Mouse (Mus musculus): Measurements from ENCODE around the gene Mrpl46. TPM values are rescaled to one million over a fixed set of nuclear protein-coding genes. Genes with fewer than 3 reads are reported as not detected.

Mrpl46 gene
- polyA plus RNA-seq, 1 experiment from 2014 or later = 85.4 TPM

GRCm38 (mm10) chr7:78754458-78755000 is 28.8 kb downstream of the Mrpl46 start:
- Histone ChIP-seq H3K27me3 (ENCODE audit: low read depth, poor library complexity, severe bottlenecking) (no peaks in the 10 kb centered on the region), H3K4me3 (no peak overlapping the region), H3K27ac (no peak overlapping the region), H3K9me3 (replicated peaks) (no peaks in the 10 kb centered on the region), H3K36me3 (no peaks in the 10 kb centered on the region), H3K4me1 (no peaks in the 10 kb centered on the region)
- 69% methylated on average over 8 of the region's 8 CpGs for WGBS
- DNase-seq (ENCODE audit: low spot score) = no peak

- Histone ChIP-seq H3K4me3 (no peak overlapping the region), H3K27me3 (ENCODE audit: low read depth, poor library complexity, severe bottlenecking) (no peaks in the 10 kb centered on the region), H3K27ac (no peak overlapping the region), H3K9me3 (replicated peaks) (no peaks in the 10 kb centered on the region), H3K36me3 (no peaks in the 10 kb centered on the region), H3K4me1 (no peaks in the 10 kb centered on the region)
- DNase-seq (ENCODE audit: low spot score) = no peak
- WGBS = 84% methylated on average over 7 of the region's 7 CpGs
Observed at GRCm38 (mm10) chr7:78753752-78754457, 29.4 kb downstream of the Mrpl46 start.

- 88% methylated on average over 4 of the region's 4 CpGs for WGBS
- Histone ChIP-seq H3K4me3 (no peak overlapping the region), H3K4me1 (no peaks in the 10 kb centered on the region), H3K36me3 (no peaks in the 10 kb centered on the region), H3K27me3 (ENCODE audit: low read depth, poor library complexity, severe bottlenecking) (no peaks in the 10 kb centered on the region), H3K9me3 (replicated peaks) (no peaks in the 10 kb centered on the region), H3K27ac (no peak overlapping the region)
- no peak for DNase-seq (ENCODE audit: low spot score)
Observed at GRCm38 (mm10) chr7:78752961-78753360, 30.4 kb downstream of the Mrpl46 start.

- Histone ChIP-seq H3K27me3 (ENCODE audit: low read depth, poor library complexity, severe bottlenecking) (no peaks in the 10 kb centered on the region), H3K27ac (no peak overlapping the region), H3K4me1 (no peaks in the 10 kb centered on the region), H3K36me3 (no peaks in the 10 kb centered on the region), H3K4me3 (no peak overlapping the region), H3K9me3 (replicated peaks) (no peaks in the 10 kb centered on the region)
- 73% methylated on average over 5 of the region's 5 CpGs for WGBS
- no peak for DNase-seq (ENCODE audit: low spot score)
Observed at GRCm38 (mm10) chr7:78743731-78744385, 39.5 kb downstream of the Mrpl46 start.

GRCm38 (mm10) chr7:78739351-78740000 is 43.9 kb downstream of the Mrpl46 start:
- Histone ChIP-seq H3K4me3 (no peak overlapping the region), H3K27me3 (ENCODE audit: low read depth, poor library complexity, severe bottlenecking) (no peaks in the 10 kb centered on the region), H3K27ac (no peak overlapping the region), H3K9me3 (replicated peaks) (no peaks in the 10 kb centered on the region), H3K4me1 (no peaks in the 10 kb centered on the region), H3K36me3 (no peaks in the 10 kb centered on the region)
- DNase-seq (ENCODE audit: low spot score) = no peak
- WGBS = 83% methylated on average over 8 of the region's 8 CpGs

- H3K4me3 ChIP-seq = no peak within 1 kb of the TSS
- H3K36me3 ChIP-seq = no peaks in the 10 kb centered on the region
- H3K27ac ChIP-seq = no peak within 1 kb of the TSS
- WGBS = 85% methylated on average over 5 of the region's 5 CpGs
- H3K4me1 ChIP-seq = no peaks in the 10 kb centered on the region
- no peak for DNase-seq (ENCODE audit: low spot score)
- H3K9me3 ChIP-seq (replicated peaks) = no peaks in the 10 kb centered on the region
- H3K27me3 ChIP-seq (ENCODE audit: low read depth, poor library complexity, severe bottlenecking) = no peaks in the 10 kb centered on the region
Observed at GRCm38 (mm10) chr7:78737614-78738210, 45.6 kb downstream of the Mrpl46 start, which contains the start of gene Ntrk3. Ntrk3 (minus strand) TSS chr7:78738012.

GRCm38 (mm10) chr7:78737196-78737595 is 46.1 kb downstream of the Mrpl46 start:
- Histone ChIP-seq H3K4me1 (no peaks in the 10 kb centered on the region), H3K27me3 (ENCODE audit: low read depth, poor library complexity, severe bottlenecking) (no peaks in the 10 kb centered on the region), H3K4me3 (no peak overlapping the region), H3K36me3 (no peaks in the 10 kb centered on the region), H3K9me3 (replicated peaks) (no peaks in the 10 kb centered on the region), H3K27ac (no peak overlapping the region)
- 93% methylated on average over 6 of the region's 6 CpGs for WGBS
- DNase-seq (ENCODE audit: low spot score) = no peak

GRCm38 (mm10) chr7:78731391-78731790 is 51.9 kb downstream of the Mrpl46 start:
- Histone ChIP-seq H3K36me3 (no peaks in the 10 kb centered on the region), H3K27me3 (ENCODE audit: low read depth, poor library complexity, severe bottlenecking) (no peaks in the 10 kb centered on the region), H3K9me3 (replicated peaks) (no peaks in the 10 kb centered on the region), H3K27ac (no peak overlapping the region), H3K4me3 (no peak overlapping the region), H3K4me1 (no peaks in the 10 kb centered on the region)
- DNase-seq (ENCODE audit: low spot score) = no peak
- WGBS = 81% methylated on average over 8 of the region's 8 CpGs

Other genes starting within 250 kb of the Mrpl46 start
- 0.16 and 0.36 TPM in 2 replicates for gene Ntrk3, start 45.5 kb downstream of the Mrpl46 start, polyA plus RNA-seq (2016; fragmentation: Nextera tagmentation; extraction: Ambion mirVana)
- 92.4 and 99.7 TPM in 2 replicates for gene Mrps11, start 412 bp downstream of the Mrpl46 start, polyA plus RNA-seq (2016; fragmentation: Nextera tagmentation; extraction: Ambion mirVana)
- gene Det1, start 63.7 kb upstream of the Mrpl46 start, polyA plus RNA-seq (2016; fragmentation: Nextera tagmentation; extraction: Ambion mirVana) = 21.0 and 23.5 TPM in 2 replicates
- 59.5 and 73.3 TPM in 2 replicates for gene Aen, start 112.3 kb upstream of the Mrpl46 start, polyA plus RNA-seq (2016; fragmentation: Nextera tagmentation; extraction: Ambion mirVana)
- 0.61 and 0.82 TPM in 2 replicates for gene Isg20, start 129.9 kb upstream of the Mrpl46 start, polyA plus RNA-seq (2016; fragmentation: Nextera tagmentation; extraction: Ambion mirVana)

All from limb, embryonic 10.5 days (tissue).